Mouse (Mus musculus): ENCODE results near the gene Fez2. TPM values are rescaled to one million over a fixed set of nuclear protein-coding genes. Genes with fewer than 3 reads are reported as not detected.

Fez2 gene
- polyA plus RNA-seq, 1 experiment from 2014 or later = 43.2 TPM

DNA sequence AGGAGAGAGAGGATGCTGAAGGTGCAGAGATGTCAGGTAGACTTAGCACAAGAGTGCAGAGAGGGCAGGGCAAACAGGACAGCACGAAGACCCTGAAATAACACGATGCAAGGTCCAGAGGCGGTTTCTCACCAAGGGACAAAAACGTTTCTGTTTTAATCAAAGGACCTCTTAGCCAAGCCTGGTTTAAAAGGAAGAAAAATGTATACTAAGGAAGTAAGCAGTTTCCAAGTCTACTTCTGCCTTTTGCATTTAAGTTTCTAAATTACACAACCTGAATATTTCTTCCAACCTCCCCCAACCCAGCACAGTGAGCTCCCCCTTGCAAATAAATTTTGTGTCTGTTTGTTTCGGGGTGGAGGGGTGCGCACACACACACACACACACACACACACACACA is 44.8 kb downstream of the Fez2 start:
- H3K36me3 ChIP-seq (ENCODE audit: control insufficient read depth, insufficient read depth, low read length) = peaks cover 46% of the 10 kb centered on the region

GRCm38 (mm10) chr17:78370445-78370844 is 47.5 kb downstream of the Fez2 start:
- no peak overlapping the region for H3K4me3 ChIP-seq (ENCODE audit: low read depth, low read length)
- no peak overlapping the region for H3K27ac ChIP-seq (replicated peaks; ENCODE audit: low read depth, low read length)
- DNase-seq (ENCODE audit: low spot score) (no peak), ATAC-seq (ENCODE audit: low read depth) (no peak)
- H3K9ac ChIP-seq (ENCODE audit: low read depth, low read length) = no peak overlapping the region
- H3K4me1 ChIP-seq (ENCODE audit: control insufficient read depth, insufficient read depth, low read length) = no peaks in the 10 kb centered on the region
- WGBS = 73% methylated on average over 1 of the region's 1 CpGs
- H3K4me2 ChIP-seq (ENCODE audit: low read depth, low read length) = no peak overlapping the region
- H3K9me3 ChIP-seq (ENCODE audit: control insufficient read depth, low read length) = no peaks in the 10 kb centered on the region
- peaks cover 47% of the 10 kb centered on the region for H3K36me3 ChIP-seq (ENCODE audit: control insufficient read depth, insufficient read depth, low read length)
- no peaks in the 10 kb centered on the region for H3K27me3 ChIP-seq (replicated peaks; ENCODE audit: control insufficient read depth, insufficient read depth, low read length)

More for the DNA sequence above, 44.8 kb downstream of the Fez2 start:
- Histone ChIP-seq H3K27ac (replicated peaks; ENCODE audit: low read depth, low read length) (no peak overlapping the region), H3K4me3 (ENCODE audit: low read depth, low read length) (no peak overlapping the region), H3K27me3 (replicated peaks; ENCODE audit: control insufficient read depth, insufficient read depth, low read length) (no peaks in the 10 kb centered on the region), H3K4me1 (ENCODE audit: control insufficient read depth, insufficient read depth, low read length) (no peaks in the 10 kb centered on the region), H3K4me2 (ENCODE audit: low read depth, low read length) (no peak overlapping the region), H3K9ac (ENCODE audit: low read depth, low read length) (no peak overlapping the region), H3K9me3 (ENCODE audit: control insufficient read depth, low read length) (no peaks in the 10 kb centered on the region)
- no peak for ATAC-seq (ENCODE audit: low read depth)
- DNase-seq (ENCODE audit: low spot score) = no peak
- 87% methylated on average over 6 of the region's 6 CpGs for WGBS

GRCm38 (mm10) chr17:78368481-78368880 is 49.5 kb downstream of the Fez2 start:
- ATAC-seq (ENCODE audit: low read depth) = peak; percentile 71; the same call in 1 of the 2 replicates
- no peak for DNase-seq (ENCODE audit: low spot score)
- 65% methylated on average over 8 of the region's 8 CpGs for WGBS
- no peak overlapping the region for H3K27ac ChIP-seq (replicated peaks; ENCODE audit: low read depth, low read length)
- peaks cover 41% of the 10 kb centered on the region for H3K36me3 ChIP-seq (ENCODE audit: control insufficient read depth, insufficient read depth, low read length)
- no peaks in the 10 kb centered on the region for H3K27me3 ChIP-seq (replicated peaks; ENCODE audit: control insufficient read depth, insufficient read depth, low read length)
- H3K4me3 ChIP-seq (ENCODE audit: low read depth, low read length) = no peak overlapping the region
- no peaks in the 10 kb centered on the region for H3K4me1 ChIP-seq (ENCODE audit: control insufficient read depth, insufficient read depth, low read length)
- no peak overlapping the region for H3K9ac ChIP-seq (ENCODE audit: low read depth, low read length)
- H3K9me3 ChIP-seq (ENCODE audit: control insufficient read depth, low read length) = no peaks in the 10 kb centered on the region
- no peak overlapping the region for H3K4me2 ChIP-seq (ENCODE audit: low read depth, low read length)

DNA sequence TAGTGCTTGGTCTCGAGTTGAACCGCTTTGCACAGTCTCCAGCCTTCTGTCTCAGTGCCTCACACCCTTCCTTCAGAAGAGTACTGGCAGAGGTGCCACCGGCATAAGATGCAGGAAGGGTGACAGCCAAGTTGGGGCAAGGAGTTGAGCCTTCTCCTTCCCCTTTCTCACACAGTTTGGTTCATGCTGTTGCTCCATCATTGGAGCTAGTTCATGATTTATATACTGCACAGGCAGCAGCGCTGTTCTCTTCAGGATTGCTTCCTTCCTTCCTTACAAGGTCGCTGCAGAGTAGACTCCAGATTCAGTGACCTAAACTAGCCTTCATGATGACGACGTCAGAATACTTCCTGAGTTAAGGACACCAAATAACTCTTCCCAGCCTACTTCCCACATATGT is 51.9 kb downstream of the Fez2 start:
- Histone ChIP-seq H3K27me3 (replicated peaks; ENCODE audit: control insufficient read depth, insufficient read depth, low read length) (no peaks in the 10 kb centered on the region), H3K4me2 (ENCODE audit: low read depth, low read length) (no peak overlapping the region), H3K9me3 (ENCODE audit: control insufficient read depth, low read length) (no peaks in the 10 kb centered on the region), H3K27ac (replicated peaks; ENCODE audit: low read depth, low read length) (no peak overlapping the region), H3K4me1 (ENCODE audit: control insufficient read depth, insufficient read depth, low read length) (no peaks in the 10 kb centered on the region; the same call in 1 of the 2 replicates), H3K4me3 (ENCODE audit: low read depth, low read length) (no peak overlapping the region), H3K36me3 (ENCODE audit: control insufficient read depth, insufficient read depth, low read length) (peaks cover 31% of the 10 kb centered on the region), H3K9ac (ENCODE audit: low read depth, low read length) (no peak overlapping the region)
- no peak for DNase-seq (ENCODE audit: low spot score)
- WGBS = 69% methylated on average over 7 of the region's 7 CpGs
- no peak for ATAC-seq (ENCODE audit: low read depth)

- 80% methylated on average over 23 of the region's 23 CpGs for WGBS
- no peak for DNase-seq (ENCODE audit: low spot score)
Observed at GRCm38 (mm10) chr17:78364555-78365302, 53.2 kb downstream of the Fez2 start.

GRCm38 (mm10) chr17:78361939-78362728 is 55.8 kb downstream of the Fez2 start:
- no peaks in the 10 kb centered on the region for H3K27me3 ChIP-seq (replicated peaks; ENCODE audit: control insufficient read depth, insufficient read depth, low read length)
- ATAC-seq (ENCODE audit: low read depth) (no peak), DNase-seq (ENCODE audit: low spot score) (no peak)
- no peak overlapping the region for H3K4me2 ChIP-seq (ENCODE audit: low read depth, low read length)
- H3K4me1 ChIP-seq (ENCODE audit: control insufficient read depth, insufficient read depth, low read length) = no peaks in the 10 kb centered on the region; the same call in 1 of the 2 replicates
- H3K9ac ChIP-seq (ENCODE audit: low read depth, low read length) = no peak overlapping the region
- no peaks in the 10 kb centered on the region for H3K9me3 ChIP-seq (ENCODE audit: control insufficient read depth, low read length)
- 77% methylated on average over 13 of the region's 13 CpGs for WGBS
- H3K27ac ChIP-seq (replicated peaks; ENCODE audit: low read depth, low read length) = peak overlapping the region; percentile 15; the same call in 1 of the 2 replicates
- no peak overlapping the region for H3K4me3 ChIP-seq (ENCODE audit: low read depth, low read length)
- H3K36me3 ChIP-seq (ENCODE audit: control insufficient read depth, insufficient read depth, low read length) = peaks cover 21% of the 10 kb centered on the region; the same call in 1 of the 2 replicates

More at GRCm38 (mm10) chr17:78364555-78365302, 53.2 kb downstream of the Fez2 start:
- H3K9ac ChIP-seq (ENCODE audit: low read depth, low read length) = no peak overlapping the region
- H3K4me3 ChIP-seq (ENCODE audit: low read depth, low read length) = no peak overlapping the region
- H3K27ac ChIP-seq (replicated peaks; ENCODE audit: low read depth, low read length) = no peak overlapping the region
- ATAC-seq (ENCODE audit: low read depth) = no peak
- H3K4me1 ChIP-seq (ENCODE audit: control insufficient read depth, insufficient read depth, low read length) = no peaks in the 10 kb centered on the region; the same call in 1 of the 2 replicates
- peaks cover 23% of the 10 kb centered on the region; the same call in 1 of the 2 replicates for H3K36me3 ChIP-seq (ENCODE audit: control insufficient read depth, insufficient read depth, low read length)
- no peak overlapping the region for H3K4me2 ChIP-seq (ENCODE audit: low read depth, low read length)
- H3K9me3 ChIP-seq (ENCODE audit: control insufficient read depth, low read length) = no peaks in the 10 kb centered on the region
- no peaks in the 10 kb centered on the region for H3K27me3 ChIP-seq (replicated peaks; ENCODE audit: control insufficient read depth, insufficient read depth, low read length)

- peak; percentile 19; the same call in 1 of the 2 replicates for ATAC-seq (ENCODE audit: low read depth)
- no peaks in the 10 kb centered on the region; the same call in 1 of the 2 replicates for H3K4me1 ChIP-seq (ENCODE audit: control insufficient read depth, insufficient read depth, low read length)
- no peak overlapping the region for H3K4me2 ChIP-seq (ENCODE audit: low read depth, low read length)
- no peaks in the 10 kb centered on the region for H3K27me3 ChIP-seq (replicated peaks; ENCODE audit: control insufficient read depth, insufficient read depth, low read length)
- no peaks in the 10 kb centered on the region for H3K9me3 ChIP-seq (ENCODE audit: control insufficient read depth, low read length)
- H3K27ac ChIP-seq (replicated peaks; ENCODE audit: low read depth, low read length) = no peak overlapping the region
- no peak overlapping the region for H3K4me3 ChIP-seq (ENCODE audit: low read depth, low read length)
- no peak overlapping the region for H3K9ac ChIP-seq (ENCODE audit: low read depth, low read length)
- WGBS = 75% methylated on average over 7 of the region's 7 CpGs
- peaks cover 25% of the 10 kb centered on the region for H3K36me3 ChIP-seq (ENCODE audit: control insufficient read depth, insufficient read depth, low read length)
- DNase-seq (ENCODE audit: low spot score) = no peak
Observed at GRCm38 (mm10) chr17:78358251-78358726, 59.7 kb downstream of the Fez2 start.

GRCm38 (mm10) chr17:78357753-78358152 is 60.2 kb downstream of the Fez2 start:
- ATAC-seq (ENCODE audit: low read depth) = no peak
- Histone ChIP-seq H3K27me3 (replicated peaks; ENCODE audit: control insufficient read depth, insufficient read depth, low read length) (no peaks in the 10 kb centered on the region), H3K9ac (ENCODE audit: low read depth, low read length) (no peak overlapping the region), H3K4me1 (ENCODE audit: control insufficient read depth, insufficient read depth, low read length) (no peaks in the 10 kb centered on the region; the same call in 1 of the 2 replicates), H3K9me3 (ENCODE audit: control insufficient read depth, low read length) (no peaks in the 10 kb centered on the region), H3K36me3 (ENCODE audit: control insufficient read depth, insufficient read depth, low read length) (peaks cover 25% of the 10 kb centered on the region), H3K4me2 (ENCODE audit: low read depth, low read length) (no peak overlapping the region), H3K27ac (replicated peaks; ENCODE audit: low read depth, low read length) (no peak overlapping the region), H3K4me3 (ENCODE audit: low read depth, low read length) (no peak overlapping the region)
- WGBS = 80% methylated on average over 4 of the region's 4 CpGs
- no peak for DNase-seq (ENCODE audit: low spot score)

Data from embryonic facial prominence, embryonic 14.5 days (tissue).